Mouse (Mus musculus) embryonic fibroblast, embryonic 13.5 days (primary cell): Measurements from ENCODE around the gene Ppp1cc. TPM values are rescaled to one million over a fixed set of nuclear protein-coding genes. Genes with fewer than 3 reads are reported as not detected.
"Not testable (repeated sequence)": the region's sequence is repeated elsewhere in the genome, so short reads cannot be mapped to it uniquely, and the experiment has no call there.

Experiments
- H3K27ac ChIP-seq: 2 replicates; pipeline ENCODE4 v1.5.1; 2012; ENCODE audit warnings: low read length, control low read depth, inconsistent platforms; ENCODE audit not compliant: insufficient read depth
- H3K4me1 ChIP-seq: 2 replicates; pipeline ENCODE4 v1.6.1; 2011; ENCODE audit warnings: low read length; ENCODE audit not compliant: control insufficient read depth, insufficient read depth
- H3K4me3 ChIP-seq: 2 replicates; pipeline ENCODE4 v1.5.1; 2011; ENCODE audit warnings: mild to moderate bottlenecking, control low read depth, low read length; ENCODE audit not compliant: insufficient read depth
- CTCF ChIP-seq: IDR thresholded peaks from 2 replicates; pipeline ENCODE4 v1.5.1; 2011; ENCODE audit warnings: mild to moderate bottlenecking, control low read depth, low read length, moderate library complexity, borderline replicate concordance; ENCODE audit not compliant: insufficient read depth
- POLR2A ChIP-seq: IDR thresholded peaks from 2 replicates; pipeline ENCODE4 v1.6.1; 2011; ENCODE audit warnings: low read depth, mild to moderate bottlenecking, control low read depth, low read length, moderate library complexity
- polyA plus RNA-seq: library from polyadenylated mRNA; stranded (reverse); fragments of >200 nt; gene quantifications from 2 replicates; pipeline ENCODE4 v1.2.4, GENCODE M21; 2011; ENCODE audit warnings: low read depth; ENCODE audit not compliant: missing spikeins, insufficient read length

Ppp1cc gene
- polyA plus RNA-seq, 1 experiment = 241 TPM

- TF ChIP-seq POLR2A (no peak), CTCF (no peak)
- Histone ChIP-seq H3K4me3 (no peak overlapping the region), H3K4me1 (no peaks in the 10 kb centered on the region), H3K27ac (no peak overlapping the region)
Measured at GRCm38 (mm10) chr5:122136508-122137408, 21.3 kb upstream of the Ppp1cc start.

GRCm38 (mm10) chr5:122138856-122139255 lies 19.2 kb upstream of the Ppp1cc start:
- H3K27ac ChIP-seq = no peak overlapping the region
- TF ChIP-seq CTCF (no peak), POLR2A (no peak)
- H3K4me3 ChIP-seq = no peak overlapping the region
- H3K4me1 ChIP-seq = no peaks in the 10 kb centered on the region

- not testable (repeated sequence) for H3K4me3 ChIP-seq, H3K4me1 ChIP-seq, H3K27ac ChIP-seq
Measured at GRCm38 (mm10) chr5:122139771-122140170, 18.3 kb upstream of the Ppp1cc start.

GRCm38 (mm10) chr5:122140723-122141122 lies 17.4 kb upstream of the Ppp1cc start, which contains the start of gene Ccdc63:
Gene Ccdc63 (minus strand): TSS chr5:122140823.
- H3K4me3 ChIP-seq = no peak within 1 kb of the TSS
- no peak for TF ChIP-seq CTCF
- no peak for TF ChIP-seq POLR2A
- H3K4me1 ChIP-seq = 0 out of 2 replicates have a peak, but pooled peaks cover 5% of the 10 kb centered on the region
- no peak within 1 kb of the TSS for H3K27ac ChIP-seq

GRCm38 (mm10) chr5:122142230-122142992 lies 15.7 kb upstream of the Ppp1cc start:
- TF ChIP-seq CTCF = peak; percentile 40; the same call in 1 of the 2 replicates
- no peak for TF ChIP-seq POLR2A

GRCm38 (mm10) chr5:122143543-122143942 lies 14.5 kb upstream of the Ppp1cc start:
- 0 out of 2 replicates have a peak, but pooled peaks cover 5% of the 10 kb centered on the region for H3K4me1 ChIP-seq
- no peak overlapping the region for H3K27ac ChIP-seq
- no peak overlapping the region for H3K4me3 ChIP-seq
- TF ChIP-seq CTCF (no peak), POLR2A (no peak)

More at GRCm38 (mm10) chr5:122142230-122142992, 15.7 kb upstream of the Ppp1cc start:
- Histone ChIP-seq H3K4me3 (no peak overlapping the region), H3K27ac (no peak overlapping the region), H3K4me1 (0 out of 2 replicates have a peak, but pooled peaks cover 5% of the 10 kb centered on the region)

- H3K4me3 ChIP-seq = no peak overlapping the region
Measured at GRCm38 (mm10) chr5:122144825-122145224, 13.3 kb upstream of the Ppp1cc start.

GRCm38 (mm10) chr5:122145381-122146055 lies 12.6 kb upstream of the Ppp1cc start:
- Histone ChIP-seq H3K4me3 (no peak overlapping the region), H3K27ac (peak overlapping the region; percentile 81), H3K4me1 (0 out of 2 replicates have a peak, but pooled peaks cover 5% of the 10 kb centered on the region)
- TF ChIP-seq POLR2A = peak; percentile 71
- no peak for TF ChIP-seq CTCF

More at GRCm38 (mm10) chr5:122144825-122145224, 13.3 kb upstream of the Ppp1cc start:
- Histone ChIP-seq H3K4me1 (0 out of 2 replicates have a peak, but pooled peaks cover 5% of the 10 kb centered on the region), H3K27ac (peak overlapping the region; percentile 81; the same call in 1 of the 2 replicates)
- TF ChIP-seq POLR2A (no peak), CTCF (no peak)

- TF ChIP-seq CTCF = no peak
- TF ChIP-seq POLR2A = no peak
- Histone ChIP-seq H3K27ac (peak overlapping the region; percentile 67), H3K4me3 (no peak overlapping the region), H3K4me1 (0 out of 2 replicates have a peak, but pooled peaks cover 5% of the 10 kb centered on the region)
Measured at GRCm38 (mm10) chr5:122146056-122146580, 12.0 kb upstream of the Ppp1cc start.
